In the genomic region with DNA sequence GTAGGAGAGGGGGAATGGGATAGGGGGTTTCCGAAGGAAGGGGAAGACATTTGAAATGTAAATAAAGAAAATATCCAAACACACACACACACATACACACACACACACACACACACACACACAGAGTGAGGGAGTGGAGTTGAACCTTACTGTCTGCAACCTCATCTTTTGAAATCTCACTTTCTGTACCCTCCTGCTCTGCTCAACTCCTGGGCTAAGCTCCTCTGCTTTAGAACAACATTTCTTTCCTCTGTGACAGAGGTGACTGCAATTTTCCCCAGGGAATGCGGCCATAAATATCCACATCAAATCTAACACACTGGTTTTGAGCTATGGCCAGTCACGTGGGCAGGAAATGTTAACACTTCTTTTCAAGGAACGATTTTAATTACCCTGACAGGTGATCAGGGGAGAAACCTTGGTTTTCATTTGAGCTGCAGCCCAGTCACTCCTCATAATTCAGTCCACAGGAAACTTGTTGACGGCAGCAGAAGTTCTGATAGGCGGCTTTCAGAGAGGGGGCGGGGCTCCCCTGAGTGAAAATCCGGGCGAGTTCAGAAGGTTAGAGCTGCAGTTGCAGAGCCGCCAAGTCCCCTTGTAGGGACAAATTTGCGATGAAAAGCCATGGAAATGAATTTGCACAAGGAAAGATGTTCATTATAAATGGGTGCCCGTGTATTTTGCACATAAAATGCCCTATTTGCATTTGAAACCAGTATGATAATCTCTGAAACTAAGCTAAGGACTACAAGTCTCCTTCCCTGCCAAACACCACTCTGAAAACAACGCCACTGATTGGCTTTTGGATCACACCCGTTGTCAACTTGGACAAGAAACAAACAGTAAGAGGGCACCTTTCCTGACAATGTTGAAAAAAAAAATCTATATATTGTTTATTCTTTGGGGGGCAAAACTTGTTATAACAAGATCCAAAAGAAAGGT, we compare ENCODE assay signal across 8 mouse cellular contexts.
DNase-seq lines count a peak whose midpoint lies in the region; ATAC-seq lines count a peak whose summit lies in the region.

No protein-coding gene starts in this region.

- peak; percentile 16 for DNase-seq in 3T3-L1 (ENCODE audit: low read depth, low spot score)
- DNase-seq in adrenal gland, adult 2 months, result peak; percentile 85
- peak; percentile 77 to 85 for DNase-seq in kidney, postnatal 4 days
- peak; percentile 59 for DNase-seq in mesoderm, embryonic 11.5 days (ENCODE audit: low read depth, low spot score)
- DNase-seq in spleen, postnatal 36 days (ENCODE audit: low spot score in 2 of 2), result no peak
- no peak for DNase-seq in left cerebral cortex, adult 11 months (ENCODE audit: low spot score)

- peak; percentile 85 for ATAC-seq in forebrain, embryonic 15.5 days (replicated peaks)
- ATAC-seq in hematopoietic stem cell, adult 5-6 weeks (replicated peaks in 1 of 2; ENCODE audit: insufficient read depth in 1 of 2, low FRiP score in 2 of 2, low TSS enrichment in 1 of 2, low read depth in 1 of 2, poor library complexity in 2 of 2, severe bottlenecking in 2 of 2), result peak; percentile 95 to 97

- 13% methylated on average over 14 of the region's 14 CpGs for WGBS in forebrain, embryonic 15.5 days

- no peak overlapping the region for H3K27ac ChIP-seq in forebrain, embryonic 15.5 days (replicated peaks)

- H3K4me1 ChIP-seq in forebrain, embryonic 15.5 days, result peaks cover 13% of the 10 kb centered on the region

- no peaks in the 10 kb centered on the region for H3K9me3 ChIP-seq in forebrain, embryonic 15.5 days

- H3K4me2 ChIP-seq in forebrain, embryonic 15.5 days (replicated peaks), result peak overlapping the region; percentile 27

- H3K9ac ChIP-seq in forebrain, embryonic 15.5 days (replicated peaks), result no peak overlapping the region

- H3K36me3 ChIP-seq in forebrain, embryonic 15.5 days, result no peaks in the 10 kb centered on the region

- H3K4me3 ChIP-seq in forebrain, embryonic 15.5 days, result no peak overlapping the region

- H3K27me3 ChIP-seq in forebrain, embryonic 15.5 days, result no peaks in the 10 kb centered on the region

Comparison
In these comparisons a context has a peak if more than half of its experiments do, and no peak if none do; other contexts are left out.
1. DNase-seq: peak in 3T3-L1 (single experiment), adrenal gland, adult 2 months (single experiment), kidney, postnatal 4 days (2 of 2) and mesoderm, embryonic 11.5 days (single experiment); none in spleen, postnatal 36 days (0 of 2) and left cerebral cortex, adult 11 months (single experiment).